Mouse (Mus musculus) kidney, adult 9 months (tissue): ENCODE measurements around the gene Myrf.

ENCODE experiments used
- DNase-seq: peaks from one replicate; pipeline ENCODE4 v3.0.0; 2022

Gene Myrf

GRCm38 (mm10) chr19:10247165-10247564, 6.6 kb upstream of the Myrf start:
- no peak for DNase-seq

GRCm38 (mm10) chr19:10244183-10244582, 3.6 kb upstream of the Myrf start:
- DNase-seq = peak; percentile 64

- no peak for DNase-seq
Observed at GRCm38 (mm10) chr19:10242916-10243315, 2.4 kb upstream of the Myrf start.

GRCm38 (mm10) chr19:10239975-10240653, 434 bp downstream of the Myrf start:
- DNase-seq = no peak

GRCm38 (mm10) chr19:10239419-10239818, 1.1 kb downstream of the Myrf start:
- DNase-seq = no peak

GRCm38 (mm10) chr19:10238477-10238876, 2.1 kb downstream of the Myrf start:
- DNase-seq = no peak

- peak; percentile 82 for DNase-seq
Observed at GRCm38 (mm10) chr19:10235784-10236565, 4.6 kb downstream of the Myrf start.

- DNase-seq = no peak
Observed at GRCm38 (mm10) chr19:10232327-10233017, 8.1 kb downstream of the Myrf start.

- DNase-seq = no peak
Observed at GRCm38 (mm10) chr19:10231871-10232270, 8.7 kb downstream of the Myrf start.

- peak; percentile 50 for DNase-seq
Observed at GRCm38 (mm10) chr19:10231016-10231415, 9.5 kb downstream of the Myrf start.

- DNase-seq = peak; percentile 40
Observed at GRCm38 (mm10) chr19:10225767-10226166, 14.8 kb downstream of the Myrf start.

GRCm38 (mm10) chr19:10224637-10225453, 15.7 kb downstream of the Myrf start:
- DNase-seq = no peak

- no peak for DNase-seq
Observed at GRCm38 (mm10) chr19:10223561-10223960, 17.0 kb downstream of the Myrf start.

- no peak for DNase-seq
Observed at GRCm38 (mm10) chr19:10222656-10223055, 17.9 kb downstream of the Myrf start.

GRCm38 (mm10) chr19:10221585-10221984, 19.0 kb downstream of the Myrf start:
- no peak for DNase-seq

- no peak for DNase-seq
Observed at GRCm38 (mm10) chr19:10219593-10219992, 21.0 kb downstream of the Myrf start.

- peak; percentile 59 for DNase-seq
Observed at GRCm38 (mm10) chr19:10219108-10219507, 21.4 kb downstream of the Myrf start.

- no peak for DNase-seq
Observed at GRCm38 (mm10) chr19:10216101-10216500, 24.4 kb downstream of the Myrf start.

GRCm38 (mm10) chr19:10213796-10214471, 26.6 kb downstream of the Myrf start:
- DNase-seq = no peak

- DNase-seq = no peak
Observed at GRCm38 (mm10) chr19:10210885-10211284, 29.7 kb downstream of the Myrf start.

GRCm38 (mm10) chr19:10208851-10209250, 31.7 kb downstream of the Myrf start:
- DNase-seq = no peak

- DNase-seq = no peak
Observed at GRCm38 (mm10) chr19:10205051-10205450, 35.5 kb downstream of the Myrf start.
